Mouse (Mus musculus) lung, postnatal 25 days (tissue): ENCODE results near the gene Acox1.

ENCODE experiments used
- DNase-seq: peaks from one replicate; pipeline ENCODE4 v3.0.0; 2022; ENCODE audit warnings: low spot score

Gene Acox1

GRCm38 (mm10) chr11:116210696-116211095 lies 11.9 kb upstream of the Acox1 start:
- no peak for DNase-seq

- DNase-seq: no peak
Measured at GRCm38 (mm10) chr11:116209257-116209656, 10.4 kb upstream of the Acox1 start.

GRCm38 (mm10) chr11:116208660-116209059 lies 9.8 kb upstream of the Acox1 start:
- DNase-seq: no peak

GRCm38 (mm10) chr11:116206678-116207077 lies 7.8 kb upstream of the Acox1 start:
- no peak for DNase-seq

- DNase-seq: no peak
Measured at GRCm38 (mm10) chr11:116203150-116203549, 4.3 kb upstream of the Acox1 start.

- DNase-seq: no peak
Measured at GRCm38 (mm10) chr11:116201151-116201550, 2.3 kb upstream of the Acox1 start.

- no peak for DNase-seq
Measured at GRCm38 (mm10) chr11:116198132-116198531, 713 bp downstream of the Acox1 start.

GRCm38 (mm10) chr11:116197584-116197906 lies 1.3 kb downstream of the Acox1 start:
- DNase-seq: no peak

GRCm38 (mm10) chr11:116196866-116197583 lies 1.8 kb downstream of the Acox1 start:
- no peak for DNase-seq

GRCm38 (mm10) chr11:116196336-116196735 lies 2.5 kb downstream of the Acox1 start:
- DNase-seq: no peak

- DNase-seq: no peak
Measured at GRCm38 (mm10) chr11:116195252-116195651, 3.6 kb downstream of the Acox1 start.

GRCm38 (mm10) chr11:116194619-116195018 lies 4.2 kb downstream of the Acox1 start:
- DNase-seq: no peak

GRCm38 (mm10) chr11:116187226-116187930 lies 11.5 kb downstream of the Acox1 start:
- no peak for DNase-seq

GRCm38 (mm10) chr11:116186360-116186759 lies 12.5 kb downstream of the Acox1 start:
- DNase-seq: no peak

- DNase-seq: no peak
Measured at GRCm38 (mm10) chr11:116185836-116186235, 13.0 kb downstream of the Acox1 start.

- DNase-seq: peak; percentile 62
Measured at GRCm38 (mm10) chr11:116178411-116179121, 20.3 kb downstream of the Acox1 start.

GRCm38 (mm10) chr11:116176010-116176409 lies 22.8 kb downstream of the Acox1 start:
- DNase-seq: no peak

- no peak for DNase-seq
Measured at GRCm38 (mm10) chr11:116174775-116175448, 23.9 kb downstream of the Acox1 start.

GRCm38 (mm10) chr11:116171959-116172358 lies 26.9 kb downstream of the Acox1 start:
- DNase-seq: no peak

GRCm38 (mm10) chr11:116170003-116170800 lies 28.6 kb downstream of the Acox1 start:
- no peak for DNase-seq

GRCm38 (mm10) chr11:116169214-116169613 lies 29.6 kb downstream of the Acox1 start:
- DNase-seq: no peak
